Mouse (Mus musculus) cerebellum, adult 2 months (tissue): ENCODE results near the gene Hspa1a. TPM values are rescaled to one million over a fixed set of nuclear protein-coding genes. Genes with fewer than 3 reads are reported as not detected.

Experiments used
- DNase-seq, 2 experiments: peaks; one replicate each; pipeline ENCODE4 v3.0.0; 2021
- H3K27ac ChIP-seq: fragments of 200-500 bp; 2 replicates; pipeline ENCODE4 v1.5.1; 2012; ENCODE audit warnings: low read length, control low read depth, inconsistent platforms; ENCODE audit not compliant: insufficient read depth
- H3K27me3 ChIP-seq: fragments of 200-500 bp; 2 replicates; pipeline ENCODE4 v1.6.1; 2012; ENCODE audit warnings: inconsistent platforms, mild to moderate bottlenecking, low read length, moderate library complexity; ENCODE audit not compliant: control insufficient read depth, insufficient read depth
- H3K4me1 ChIP-seq: fragments of 200-500 bp; 2 replicates; pipeline ENCODE4 v1.6.1; 2011; ENCODE audit warnings: low read length; ENCODE audit not compliant: control insufficient read depth, insufficient read depth
- H3K4me3 ChIP-seq: fragments of 200-500 bp; replicated peaks from 2 replicates; pipeline ENCODE3; 2011; ENCODE audit warnings: mild to moderate bottlenecking, low read depth, low read length, control low read depth; ENCODE audit not compliant: insufficient read depth
- CTCF ChIP-seq: fragments of 200-500 bp; IDR thresholded peaks from 2 replicates; pipeline ENCODE4 v1.5.1; 2011; ENCODE audit warnings: low read depth, mild to moderate bottlenecking, control low read depth, low read length, moderate library complexity, borderline replicate concordance; ENCODE audit not compliant: insufficient read depth
- POLR2A ChIP-seq: fragments of 200-500 bp; IDR thresholded peaks from 2 replicates; pipeline ENCODE4 v1.6.1; 2011; ENCODE audit warnings: low read length, control low read depth, borderline replicate concordance; ENCODE audit not compliant: insufficient read depth
- WGBS: fragments of 180-500 bp; shearing (Covaris S2); methylation state at CpG from one replicate; pipeline ENCODE4 v1.1.7; 2018; 5-methylcytosine and 5-hydroxymethylcytosine counted together
- polyA plus RNA-seq: library from polyadenylated mRNA; depleted of rRNA; stranded (reverse); fragments of >200 nt; gene quantifications from 2 replicates; pipeline ENCODE4 v1.2.3, GENCODE M21; 2012

The Hspa1a gene
- polyA plus RNA-seq, 1 experiment, result 10.5 TPM

DNA sequence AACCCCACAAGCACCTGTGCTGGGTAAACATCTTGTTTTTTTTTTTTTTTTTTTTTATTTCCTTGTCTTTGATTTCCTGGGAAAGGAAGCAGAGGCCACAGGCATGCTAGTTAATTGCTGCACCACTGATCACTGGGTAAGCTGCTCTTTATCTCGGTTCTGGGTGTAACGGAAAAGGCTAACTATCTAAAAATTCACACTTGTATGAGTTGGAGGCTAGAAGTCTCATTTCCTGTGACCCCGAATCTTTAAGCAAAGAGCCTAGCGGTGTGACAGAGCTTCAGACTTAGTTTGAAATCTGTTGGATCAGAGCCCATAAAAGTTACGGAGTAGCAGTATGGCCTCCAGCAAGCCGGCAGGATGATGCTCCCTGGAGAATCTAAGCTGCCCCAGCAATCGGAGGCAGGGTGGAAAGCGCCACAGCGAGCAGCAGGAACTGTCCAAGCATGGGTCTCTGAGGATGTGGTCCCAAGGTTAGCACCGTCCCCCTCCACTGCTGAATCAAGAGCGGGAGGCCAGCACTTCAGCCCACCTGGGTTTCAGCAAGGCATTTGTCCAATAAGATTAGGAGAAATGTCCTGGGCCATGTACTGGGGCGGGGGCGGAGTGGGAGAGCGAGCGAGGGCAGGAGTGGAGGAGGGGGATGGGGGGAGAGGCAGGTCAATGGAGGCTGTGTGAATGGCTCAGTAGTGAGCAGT is 30.5 kb downstream of the Hspa1a start:
- no peaks in the 10 kb centered on the region for H3K27me3 ChIP-seq
- H3K4me1 ChIP-seq, result no peaks in the 10 kb centered on the region
- no peak for DNase-seq
- WGBS, result 6% methylated on average over 15 of the region's 15 CpGs
- no peak overlapping the region for H3K4me3 ChIP-seq
- TF ChIP-seq CTCF, result no peak
- no peak for TF ChIP-seq POLR2A
- H3K27ac ChIP-seq, result no peak overlapping the region

DNA sequence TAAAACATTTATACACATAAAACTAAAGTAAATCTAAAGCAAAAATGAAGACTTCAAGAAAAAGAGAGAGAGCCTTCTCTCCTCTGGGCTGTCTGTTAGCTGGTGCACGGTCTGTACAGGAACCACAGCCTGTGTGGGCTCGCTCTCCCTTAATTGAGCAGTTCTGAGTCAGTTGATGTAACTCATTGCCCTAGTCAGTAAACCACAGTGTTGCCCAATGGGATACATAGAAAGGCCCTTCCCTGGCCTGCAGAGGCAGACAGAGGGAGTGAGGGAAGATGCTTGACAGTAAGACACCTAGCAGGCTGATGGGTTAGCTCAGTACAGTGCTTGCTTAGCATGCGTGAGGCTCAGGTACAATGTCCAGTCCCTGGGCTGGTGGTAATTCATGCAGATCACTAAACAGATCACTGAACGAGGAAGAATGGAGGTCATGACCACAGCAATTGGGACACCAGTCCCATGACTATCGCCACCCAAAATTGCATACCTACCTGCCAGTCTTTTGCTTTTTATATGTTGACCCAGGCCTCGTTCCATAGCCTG is 33.9 kb downstream of the Hspa1a start:
- no peak for DNase-seq
- H3K27ac ChIP-seq, result no peak overlapping the region
- H3K27me3 ChIP-seq, result no peaks in the 10 kb centered on the region
- TF ChIP-seq CTCF (no peak), POLR2A (no peak)
- WGBS, result 80% methylated on average over 6 of the region's 6 CpGs
- no peak overlapping the region for H3K4me3 ChIP-seq
- no peaks in the 10 kb centered on the region for H3K4me1 ChIP-seq

DNA sequence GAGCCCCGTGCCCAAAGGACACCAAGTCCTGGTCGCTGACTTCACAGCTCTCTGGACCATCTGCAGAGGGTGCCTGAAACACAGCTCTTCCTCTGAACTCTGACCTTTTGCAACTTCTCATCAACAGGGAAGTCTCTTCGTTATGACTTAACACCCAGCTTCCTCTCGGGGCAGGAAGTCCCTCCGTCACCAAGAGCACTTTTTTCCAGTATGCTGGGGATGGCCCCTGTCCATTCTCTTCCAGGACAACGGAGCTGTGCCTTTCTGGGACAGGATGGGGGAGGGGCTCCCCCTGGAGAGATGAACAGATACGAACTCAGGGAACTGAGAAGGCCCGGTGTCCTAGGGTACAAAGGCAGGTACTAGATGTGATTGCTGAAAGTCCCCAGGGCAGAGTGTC is 37.1 kb downstream of the Hspa1a start:
- WGBS, result 50% methylated on average over 8 of the region's 8 CpGs
- Histone ChIP-seq H3K4me1 (no peaks in the 10 kb centered on the region; the same call in 1 of the 2 replicates), H3K27ac (no peak overlapping the region), H3K27me3 (no peaks in the 10 kb centered on the region), H3K4me3 (no peak overlapping the region)
- no peak for TF ChIP-seq CTCF
- TF ChIP-seq POLR2A, result no peak
- no peak for DNase-seq

DNA sequence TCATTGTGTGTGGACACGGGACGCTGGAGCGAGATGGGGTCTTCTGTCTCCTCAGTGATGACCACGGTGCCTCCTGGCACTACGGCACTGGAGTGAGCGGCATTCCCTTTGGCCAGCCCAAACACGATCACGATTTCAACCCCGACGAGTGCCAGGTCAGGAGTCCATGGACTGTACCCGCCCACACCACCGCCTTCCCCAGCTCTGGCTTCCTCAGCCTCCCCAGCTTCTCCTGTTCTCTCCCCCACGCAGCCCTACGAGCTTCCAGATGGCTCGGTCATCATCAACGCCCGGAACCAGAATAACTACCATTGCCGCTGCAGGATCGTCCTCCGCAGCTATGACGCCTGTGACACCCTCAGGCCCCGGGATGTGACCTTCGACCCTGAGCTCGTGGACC is 37.9 kb downstream of the Hspa1a start:
- TF ChIP-seq CTCF (no peak), POLR2A (no peak)
- WGBS, result 58% methylated on average over 24 of the region's 24 CpGs

DNA sequence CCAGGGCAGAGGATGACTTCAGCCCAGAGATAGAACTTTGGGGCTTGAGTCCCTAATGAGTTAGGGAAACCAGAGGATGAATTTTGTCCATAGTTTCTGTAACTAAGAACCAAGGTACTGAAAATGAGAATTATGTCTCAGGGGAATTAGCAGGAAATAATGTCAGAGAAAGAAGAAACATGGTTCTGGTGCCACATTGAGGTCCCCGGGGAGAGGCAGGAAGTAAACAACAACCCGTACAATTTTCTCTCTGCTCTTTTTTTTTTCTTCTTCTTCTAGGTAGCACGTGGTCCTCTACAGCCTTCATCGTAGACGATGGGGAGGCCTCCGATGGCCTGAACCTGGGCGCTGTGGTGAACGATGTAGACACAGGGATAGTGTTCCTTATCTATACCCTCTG is 39.7 kb downstream of the Hspa1a start:
- TF ChIP-seq POLR2A (no peak), CTCF (no peak)
- WGBS, result 82% methylated on average over 8 of the region's 8 CpGs
- no peaks in the 10 kb centered on the region; the same call in 1 of the 2 replicates for H3K4me1 ChIP-seq
- no peak for DNase-seq
- H3K27me3 ChIP-seq, result no peaks in the 10 kb centered on the region
- H3K4me3 ChIP-seq, result peak overlapping the region; percentile 84
- H3K27ac ChIP-seq, result no peak overlapping the region

More for the DNA sequence above, 37.9 kb downstream of the Hspa1a start:
- no peak for DNase-seq
- Histone ChIP-seq H3K27ac (no peak overlapping the region), H3K4me3 (no peak overlapping the region), H3K4me1 (no peaks in the 10 kb centered on the region; the same call in 1 of the 2 replicates), H3K27me3 (no peaks in the 10 kb centered on the region)

DNA sequence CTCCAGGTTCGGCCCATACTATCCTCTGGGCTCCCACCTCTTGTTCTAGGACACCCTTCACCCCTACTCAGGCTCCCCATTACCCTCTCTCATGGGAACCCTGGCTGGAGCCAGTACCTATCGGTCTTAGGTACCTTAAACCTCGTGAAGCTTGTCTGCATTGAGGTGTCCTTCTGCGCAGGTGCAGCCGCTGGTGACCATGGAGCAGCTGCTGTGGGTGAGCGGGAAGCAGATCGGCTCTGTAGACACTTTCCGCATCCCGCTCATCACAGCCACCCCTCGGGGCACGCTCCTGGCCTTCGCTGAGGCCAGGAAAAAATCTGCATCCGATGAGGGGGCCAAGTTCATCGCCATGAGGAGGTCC is 40.2 kb downstream of the Hspa1a start:
- no peaks in the 10 kb centered on the region; the same call in 1 of the 2 replicates for H3K4me1 ChIP-seq
- DNase-seq, result peak; percentile 62 to 68
- H3K4me3 ChIP-seq, result peak overlapping the region; percentile 84
- H3K27me3 ChIP-seq, result no peaks in the 10 kb centered on the region
- H3K27ac ChIP-seq, result peak overlapping the region; percentile 60; the same call in 1 of the 2 replicates
- whole genome bisulfite sequencing, result 3% methylated on average over 14 of the region's 14 CpGs
- TF ChIP-seq CTCF (no peak), POLR2A (no peak)

DNA sequence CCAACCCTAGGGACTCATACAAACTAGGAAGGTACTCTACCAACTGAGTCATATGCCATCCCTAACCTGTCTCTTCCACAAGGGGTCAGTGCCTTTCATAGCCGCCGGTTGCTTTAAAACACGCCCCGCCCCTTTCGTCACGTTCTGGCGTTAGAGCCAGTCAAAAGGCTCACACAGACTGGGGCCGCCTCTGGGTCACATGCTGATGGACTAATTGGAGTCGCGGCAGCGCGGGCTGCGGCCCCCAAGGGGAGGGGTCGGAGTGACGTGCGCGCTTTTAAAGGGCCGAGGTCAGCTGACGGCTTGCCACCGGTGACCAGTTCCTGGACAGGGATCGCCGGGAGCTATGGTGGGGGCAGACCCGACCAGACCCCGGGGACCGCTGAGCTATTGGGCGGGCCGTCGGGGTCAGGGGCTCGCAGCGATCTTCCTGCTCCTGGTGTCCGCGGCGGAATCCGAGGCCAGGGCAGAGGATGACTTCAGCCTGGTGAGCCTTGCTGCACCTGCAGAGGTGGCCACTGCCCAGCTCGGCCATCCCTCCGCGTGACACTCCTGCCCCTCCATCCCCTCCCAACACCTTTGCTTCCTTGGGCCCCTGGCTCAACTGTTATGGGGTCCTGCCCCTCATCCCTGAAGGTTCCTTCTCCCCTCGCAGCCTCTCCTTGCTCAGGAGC is 40.8 kb downstream of the Hspa1a start, which contains the start of gene Neu1:
Gene Neu1, plus strand, starts transcription at position 193 of the 674 bp plus-strand sequence.
- WGBS, result under 1% methylated on average over 38 of the region's 38 CpGs
- TF ChIP-seq CTCF (peak; percentile 57), POLR2A (peak; percentile 63; the same call in 1 of the 2 replicates)
- Histone ChIP-seq H3K4me1 (no peaks in the 10 kb centered on the region; the same call in 1 of the 2 replicates), H3K27me3 (no peaks in the 10 kb centered on the region), H3K4me3 (peak within 1 kb of the TSS; percentile 84), H3K27ac (peak within 1 kb of the TSS; percentile 60)
- peak; percentile 99 for DNase-seq
